Mouse (Mus musculus): ENCODE data around the gene Rab40c. TPM values are rescaled to one million over a fixed set of nuclear protein-coding genes. Genes with fewer than 3 reads are reported as not detected.

The Rab40c gene
- polyA plus RNA-seq, 1 experiment, result 43.4 TPM

- 93% methylated on average over 11 of the region's 11 CpGs for WGBS
- Histone ChIP-seq H3K4me3 (ENCODE audit: low read depth, low read length) (no peak overlapping the region), H3K36me3 (ENCODE audit: control insufficient read depth, insufficient read depth, low read length) (peaks cover 28% of the 10 kb centered on the region), H3K27me3 (ENCODE audit: control insufficient read depth, insufficient read depth, low read length) (no peaks in the 10 kb centered on the region), H3K4me1 (ENCODE audit: control insufficient read depth, insufficient read depth, insufficient read length, low read length) (no peaks in the 10 kb centered on the region), H3K27ac (ENCODE audit: insufficient read depth, low read depth, low read length) (no peak overlapping the region)
- TF ChIP-seq CTCF (IDR thresholded peaks at IDR 0.05; ENCODE audit: extremely low read depth, insufficient read length, insufficient replicate concordance, low read depth, low read length) (no peak), POLR2A (IDR thresholded peaks at IDR 0.05; ENCODE audit: low read depth, low read length) (no peak)
Observed at GRCm38 (mm10) chr17:25958771-25959494, 39.4 kb upstream of the Rab40c start.

GRCm38 (mm10) chr17:25957586-25958051, 38.1 kb upstream of the Rab40c start:
- Histone ChIP-seq H3K4me1 (ENCODE audit: control insufficient read depth, insufficient read depth, insufficient read length, low read length) (no peaks in the 10 kb centered on the region), H3K36me3 (ENCODE audit: control insufficient read depth, insufficient read depth, low read length) (peaks cover 22% of the 10 kb centered on the region), H3K27me3 (ENCODE audit: control insufficient read depth, insufficient read depth, low read length) (no peaks in the 10 kb centered on the region; the same call in 1 of the 2 replicates), H3K27ac (ENCODE audit: insufficient read depth, low read depth, low read length) (no peak overlapping the region), H3K4me3 (ENCODE audit: low read depth, low read length) (no peak overlapping the region)
- WGBS, result 84% methylated on average over 14 of the region's 14 CpGs
- TF ChIP-seq POLR2A (IDR thresholded peaks at IDR 0.05; ENCODE audit: low read depth, low read length) (no peak), CTCF (IDR thresholded peaks at IDR 0.05; ENCODE audit: extremely low read depth, insufficient read length, insufficient replicate concordance, low read depth, low read length) (no peak)

DNA sequence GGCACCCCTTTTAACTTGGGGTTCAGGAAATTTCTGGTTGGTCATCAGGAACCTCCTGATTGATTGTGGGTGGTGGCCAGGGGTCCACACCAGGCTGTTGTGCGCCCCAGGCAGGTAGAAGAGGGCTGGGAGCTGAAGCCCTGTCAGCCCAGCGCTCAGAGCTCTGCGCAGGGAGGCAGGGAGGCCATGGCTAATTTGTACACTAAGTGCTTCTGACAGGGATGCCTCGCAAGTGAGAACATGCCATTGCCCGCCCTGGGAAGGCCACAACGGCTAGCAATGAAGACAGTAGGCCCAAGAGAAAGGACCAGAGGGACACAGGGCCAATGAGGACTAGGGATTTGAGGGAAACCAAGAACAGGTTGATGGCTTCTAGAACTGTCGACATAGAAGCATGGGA, 37.1 kb upstream of the Rab40c start:
- H3K4me1 ChIP-seq (ENCODE audit: control insufficient read depth, insufficient read depth, insufficient read length, low read length), result no peaks in the 10 kb centered on the region; the same call in 1 of the 2 replicates
- H3K27me3 ChIP-seq (ENCODE audit: control insufficient read depth, insufficient read depth, low read length), result peaks cover 7% of the 10 kb centered on the region
- WGBS, result 83% methylated on average over 7 of the region's 7 CpGs
- TF ChIP-seq POLR2A (IDR thresholded peaks at IDR 0.05; ENCODE audit: low read depth, low read length), result no peak
- H3K4me3 ChIP-seq (ENCODE audit: low read depth, low read length), result no peak overlapping the region
- peaks cover 20% of the 10 kb centered on the region for H3K36me3 ChIP-seq (ENCODE audit: control insufficient read depth, insufficient read depth, low read length)
- H3K27ac ChIP-seq (ENCODE audit: insufficient read depth, low read depth, low read length), result no peak overlapping the region

DNA sequence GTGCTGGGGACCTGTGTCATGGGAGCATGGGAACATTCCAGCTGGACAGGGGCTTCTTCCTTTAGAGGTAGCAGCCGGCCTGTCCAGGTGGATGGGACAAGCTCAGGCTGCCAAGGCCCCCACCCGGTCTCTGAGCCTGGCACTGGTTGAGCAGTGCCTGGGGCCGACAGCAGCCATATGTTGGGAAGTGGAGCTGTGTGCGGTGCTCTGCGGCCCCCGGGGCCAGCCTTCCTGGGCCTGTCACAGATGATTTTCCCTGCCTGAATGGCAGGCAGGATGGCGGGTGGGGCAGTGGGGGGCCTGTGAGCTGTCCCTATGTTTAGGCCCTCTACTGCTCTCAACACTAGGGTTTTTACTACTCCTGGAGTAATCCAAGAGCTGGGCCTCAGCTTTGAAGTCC, 36.7 kb upstream of the Rab40c start:
- Histone ChIP-seq H3K36me3 (ENCODE audit: control insufficient read depth, insufficient read depth, low read length) (peaks cover 18% of the 10 kb centered on the region), H3K27ac (ENCODE audit: insufficient read depth, low read depth, low read length) (no peak overlapping the region), H3K27me3 (ENCODE audit: control insufficient read depth, insufficient read depth, low read length) (peaks cover 11% of the 10 kb centered on the region), H3K4me3 (ENCODE audit: low read depth, low read length) (no peak overlapping the region), H3K4me1 (ENCODE audit: control insufficient read depth, insufficient read depth, insufficient read length, low read length) (no peaks in the 10 kb centered on the region; the same call in 1 of the 2 replicates)
- WGBS, result 69% methylated on average over 7 of the region's 7 CpGs
- TF ChIP-seq CTCF (IDR thresholded peaks at IDR 0.05; ENCODE audit: extremely low read depth, insufficient read length, insufficient replicate concordance, low read depth, low read length) (no peak), POLR2A (IDR thresholded peaks at IDR 0.05; ENCODE audit: low read depth, low read length) (no peak)

DNA sequence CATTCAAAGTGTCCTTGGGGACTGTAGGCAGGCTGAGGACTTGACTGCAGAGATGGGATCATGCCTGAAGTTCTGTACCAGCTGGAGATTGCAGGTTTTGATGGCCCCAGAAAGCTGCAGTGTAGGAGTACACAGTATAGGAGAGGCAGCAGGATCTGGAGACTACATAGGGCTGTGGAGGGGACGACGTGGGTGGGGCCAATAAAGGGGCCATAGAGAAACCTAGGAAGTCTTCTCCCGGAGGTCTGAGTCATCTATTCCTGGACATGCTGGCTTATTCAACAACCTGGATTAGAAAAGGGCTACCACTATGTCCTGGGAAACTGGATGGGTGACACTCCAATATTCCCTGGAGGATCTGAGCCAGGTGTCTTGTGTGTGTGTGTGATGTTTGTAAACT, 36.2 kb upstream of the Rab40c start:
- no peak overlapping the region for H3K27ac ChIP-seq (ENCODE audit: insufficient read depth, low read depth, low read length)
- H3K36me3 ChIP-seq (ENCODE audit: control insufficient read depth, insufficient read depth, low read length), result peaks cover 17% of the 10 kb centered on the region
- H3K4me1 ChIP-seq (ENCODE audit: control insufficient read depth, insufficient read depth, insufficient read length, low read length), result no peaks in the 10 kb centered on the region; the same call in 1 of the 2 replicates
- no peak overlapping the region for H3K4me3 ChIP-seq (ENCODE audit: low read depth, low read length)
- peaks cover 16% of the 10 kb centered on the region for H3K27me3 ChIP-seq (ENCODE audit: control insufficient read depth, insufficient read depth, low read length)
- TF ChIP-seq CTCF (IDR thresholded peaks at IDR 0.05; ENCODE audit: extremely low read depth, insufficient read length, insufficient replicate concordance, low read depth, low read length), result no peak
- WGBS, result 26% methylated on average over 3 of the region's 3 CpGs

DNA sequence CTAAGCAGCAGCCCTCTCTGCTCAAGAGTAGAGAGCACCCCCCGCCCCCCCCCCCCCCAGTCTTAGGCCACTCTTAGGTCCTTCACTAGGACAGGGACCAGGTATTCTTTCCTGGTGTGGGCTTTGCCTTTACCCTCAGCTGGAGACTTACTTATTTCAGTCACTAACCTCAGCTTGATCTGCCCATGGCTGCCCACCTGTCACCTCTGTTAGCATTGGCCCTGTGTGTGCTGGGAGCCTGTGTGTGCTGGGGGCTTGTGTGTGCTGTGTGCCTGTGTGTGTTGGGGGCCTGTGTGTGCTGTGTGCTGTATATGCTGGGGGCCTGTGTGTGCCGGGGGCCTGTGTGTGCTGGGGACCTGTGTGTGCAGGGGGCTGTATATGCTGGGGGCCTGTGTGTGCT, 35.1 kb upstream of the Rab40c start:
- TF ChIP-seq CTCF (IDR thresholded peaks at IDR 0.05; ENCODE audit: extremely low read depth, insufficient read length, insufficient replicate concordance, low read depth, low read length) (no peak), POLR2A (IDR thresholded peaks at IDR 0.05; ENCODE audit: low read depth, low read length) (no peak)
- H3K27ac ChIP-seq (ENCODE audit: insufficient read depth, low read depth, low read length), result no peak overlapping the region

GRCm38 (mm10) chr17:25953161-25953560, 33.6 kb upstream of the Rab40c start:
- WGBS, result 82% methylated on average over 5 of the region's 5 CpGs
- H3K27ac ChIP-seq (ENCODE audit: insufficient read depth, low read depth, low read length), result no peak overlapping the region
- H3K27me3 ChIP-seq (ENCODE audit: control insufficient read depth, insufficient read depth, low read length), result peaks cover 16% of the 10 kb centered on the region
- no peaks in the 10 kb centered on the region for H3K36me3 ChIP-seq (ENCODE audit: control insufficient read depth, insufficient read depth, low read length)
- no peak overlapping the region for H3K4me3 ChIP-seq (ENCODE audit: low read depth, low read length)
- TF ChIP-seq CTCF (IDR thresholded peaks at IDR 0.05; ENCODE audit: extremely low read depth, insufficient read length, insufficient replicate concordance, low read depth, low read length) (no peak), POLR2A (IDR thresholded peaks at IDR 0.05; ENCODE audit: low read depth, low read length) (no peak)
- no peaks in the 10 kb centered on the region; the same call in 1 of the 2 replicates for H3K4me1 ChIP-seq (ENCODE audit: control insufficient read depth, insufficient read depth, insufficient read length, low read length)

More for the DNA sequence above, 35.1 kb upstream of the Rab40c start:
- no peak overlapping the region for H3K4me3 ChIP-seq (ENCODE audit: low read depth, low read length)
- WGBS, result 63% methylated on average over 2 of the region's 2 CpGs
- no peaks in the 10 kb centered on the region; the same call in 1 of the 2 replicates for H3K4me1 ChIP-seq (ENCODE audit: control insufficient read depth, insufficient read depth, insufficient read length, low read length)
- peaks cover 16% of the 10 kb centered on the region for H3K27me3 ChIP-seq (ENCODE audit: control insufficient read depth, insufficient read depth, low read length)
- H3K36me3 ChIP-seq (ENCODE audit: control insufficient read depth, insufficient read depth, low read length), result peaks cover 8% of the 10 kb centered on the region; the same call in 1 of the 2 replicates
